Mouse (Mus musculus) kidney, embryonic 14.5 days (tissue): ENCODE measurements at regions not wholly inside any gene's neighbourhood (a gene's known extent, or its start where the extent isn't known, plus 50 kb on each side); places are given as distances from the start of the nearest gene placed in this dataset.

Source experiments
- ATAC-seq: fragments of 200-750 bp; cut with Nextera tagmentation; 2 replicates; pipeline ENCODE4 v1.8.0; 2017; ENCODE audit warnings: moderate number of reproducible peaks, mild to moderate bottlenecking, moderate TSS enrichment, moderate library complexity; ENCODE audit not compliant: low FRiP score, low TSS enrichment
- H3K27ac ChIP-seq: fragments of 300-500 bp; sonication (generic); 2 replicates; pipeline ENCODE4 v1.5.1; 2014; ENCODE audit warnings: low read depth, mild to moderate bottlenecking, low read length, moderate library complexity, mixed read lengths
- H3K27me3 ChIP-seq: fragments of 300-500 bp; sonication (generic); 2 replicates; pipeline ENCODE4 v1.6.1; 2014; ENCODE audit warnings: mild to moderate bottlenecking, low read length; ENCODE audit not compliant: control insufficient read depth, insufficient read depth
- H3K36me3 ChIP-seq: fragments of 300-500 bp; sonication (generic); 2 replicates; pipeline ENCODE4 v1.6.1; 2014; ENCODE audit warnings: low read length, mixed read lengths; ENCODE audit not compliant: control insufficient read depth, insufficient read depth
- H3K4me1 ChIP-seq: fragments of 300-500 bp; sonication (generic); 2 replicates; pipeline ENCODE4 v1.6.1; 2014; ENCODE audit warnings: low read length, mixed read lengths; ENCODE audit not compliant: control insufficient read depth, insufficient read depth
- H3K4me2 ChIP-seq: fragments of 300-500 bp; sonication (generic); replicated peaks from 2 replicates; pipeline ENCODE4 v1.6.1; 2014; ENCODE audit warnings: low read depth, mild to moderate bottlenecking, low read length
- H3K4me3 ChIP-seq: fragments of 300-500 bp; sonication (generic); 2 replicates; pipeline ENCODE4 v1.5.1; 2014; ENCODE audit warnings: mild to moderate bottlenecking, low read length
- H3K9ac ChIP-seq: fragments of 300-500 bp; sonication (generic); 2 replicates; pipeline ENCODE4 v1.6.1; 2014; ENCODE audit warnings: low read depth, mild to moderate bottlenecking, low read length, moderate library complexity
- H3K9me3 ChIP-seq: fragments of 300-500 bp; sonication (generic); 2 replicates; pipeline ENCODE4 v1.6.1; 2016; ENCODE audit warnings: low read length; ENCODE audit not compliant: control insufficient read depth
- WGBS: fragments of 180-500 bp; shearing (Covaris S2); extraction: QIAGEN DNeasy Blood & Tissue Kit; methylation state at CpG from one replicate; pipeline ENCODE4 v1.1.7; 2014; 5-methylcytosine and 5-hydroxymethylcytosine counted together

DNA sequence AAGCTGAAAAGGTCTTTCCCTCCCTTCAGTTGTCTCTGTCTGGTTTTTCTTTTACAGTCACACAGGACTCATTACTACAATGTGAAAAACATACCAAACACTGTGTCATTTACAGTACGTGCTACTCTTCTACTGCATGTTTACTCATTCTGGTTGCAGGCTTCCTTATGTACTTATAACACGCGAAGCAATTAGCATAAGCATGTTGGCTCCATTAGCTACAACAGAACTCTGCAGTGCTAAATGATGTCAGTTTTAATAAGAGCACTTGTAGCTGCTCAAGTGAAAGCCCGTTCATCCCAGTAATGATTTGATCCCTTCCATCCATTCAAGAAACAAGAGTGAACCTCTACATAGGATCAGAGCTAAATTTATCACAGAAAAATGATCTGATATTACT is 199.2 kb downstream of the S1pr1 start:
- no peaks in the 10 kb centered on the region for H3K27me3 ChIP-seq
- H3K4me3 ChIP-seq, result no peak overlapping the region
- H3K27ac ChIP-seq, result no peak overlapping the region
- no peaks in the 10 kb centered on the region for H3K4me1 ChIP-seq
- H3K36me3 ChIP-seq, result no peaks in the 10 kb centered on the region
- H3K4me2 ChIP-seq, result no peak overlapping the region
- no peak for ATAC-seq
- H3K9ac ChIP-seq, result no peak overlapping the region
- WGBS, result 88% methylated on average over 4 of the region's 4 CpGs
- H3K9me3 ChIP-seq, result no peaks in the 10 kb centered on the region

DNA sequence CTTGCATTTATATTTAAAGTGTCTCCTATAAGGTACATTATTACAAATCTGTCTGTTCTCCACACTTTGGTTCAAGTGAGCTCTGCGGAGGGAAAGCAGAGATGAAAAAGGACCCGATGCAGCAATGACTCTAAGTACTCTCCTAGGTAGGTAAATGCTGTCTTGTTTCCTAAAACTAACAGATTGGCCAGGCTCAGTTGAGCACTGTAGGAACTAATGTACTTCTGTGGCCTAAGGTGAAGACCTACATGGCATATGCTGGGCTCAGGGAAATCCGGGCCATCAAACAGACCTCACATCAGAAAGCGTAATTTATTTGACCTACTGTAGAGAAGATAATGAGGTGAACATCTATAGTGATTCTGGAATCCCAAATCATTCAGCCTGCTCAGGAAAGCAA is 205.2 kb downstream of the S1pr1 start:
- no peaks in the 10 kb centered on the region for H3K27me3 ChIP-seq
- no peak overlapping the region for H3K27ac ChIP-seq
- no peak overlapping the region for H3K9ac ChIP-seq
- no peaks in the 10 kb centered on the region for H3K9me3 ChIP-seq
- no peaks in the 10 kb centered on the region for H3K36me3 ChIP-seq
- no peak overlapping the region for H3K4me2 ChIP-seq
- H3K4me1 ChIP-seq, result no peaks in the 10 kb centered on the region
- no peak for ATAC-seq
- WGBS, result 90% methylated on average over 4 of the region's 4 CpGs
- no peak overlapping the region for H3K4me3 ChIP-seq

DNA sequence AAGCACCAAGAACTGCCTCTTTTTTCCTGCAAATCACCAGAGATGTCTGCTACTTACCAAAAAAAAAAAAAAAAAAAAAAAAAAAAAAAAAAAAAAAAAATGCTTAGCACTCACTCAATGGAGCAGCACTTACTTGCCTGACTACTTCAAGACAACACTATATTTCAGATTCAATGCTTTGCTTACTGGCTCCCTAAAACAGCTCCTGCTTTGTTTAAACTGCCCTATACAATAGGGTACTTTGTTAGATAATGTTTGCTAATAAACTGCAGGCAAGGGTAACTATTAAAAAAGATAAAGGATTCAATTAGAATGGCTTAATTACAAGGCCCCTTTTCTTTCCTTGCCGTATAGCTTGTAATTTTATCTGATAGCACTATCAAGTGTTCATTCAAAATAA is 217.5 kb downstream of the S1pr1 start:
- H3K4me1 ChIP-seq, result no peaks in the 10 kb centered on the region
- no peak overlapping the region for H3K4me3 ChIP-seq
- WGBS, result 74% methylated on average over 1 of the region's 1 CpGs
- H3K4me2 ChIP-seq, result no peak overlapping the region
- H3K9me3 ChIP-seq, result no peaks in the 10 kb centered on the region
- H3K27me3 ChIP-seq, result no peaks in the 10 kb centered on the region
- H3K9ac ChIP-seq, result no peak overlapping the region
- H3K27ac ChIP-seq, result no peak overlapping the region
- no peaks in the 10 kb centered on the region for H3K36me3 ChIP-seq
- ATAC-seq, result no peak

DNA sequence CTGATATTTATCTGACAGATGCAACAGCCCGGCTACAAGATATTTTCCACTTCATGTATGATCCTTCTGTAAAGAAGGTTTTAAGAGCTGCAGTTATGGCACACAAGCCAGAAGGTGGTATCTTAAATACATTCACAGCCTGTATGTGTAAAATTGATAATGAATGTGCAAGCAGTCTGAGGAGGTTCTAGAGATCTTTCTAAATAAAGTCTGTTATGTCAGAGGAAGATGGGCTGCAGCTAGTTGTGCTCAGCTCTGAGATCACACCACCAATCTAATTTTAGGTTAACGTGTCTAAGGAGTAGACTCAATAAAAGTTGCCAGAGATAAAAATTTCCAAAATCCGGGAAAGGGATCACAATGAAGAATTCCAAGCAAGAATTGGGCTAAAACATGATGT is 218.8 kb downstream of the S1pr1 start:
- no peak overlapping the region for H3K27ac ChIP-seq
- 83% methylated on average over 3 of the region's 3 CpGs for WGBS
- H3K9me3 ChIP-seq, result no peaks in the 10 kb centered on the region
- no peaks in the 10 kb centered on the region for H3K4me1 ChIP-seq
- H3K27me3 ChIP-seq, result no peaks in the 10 kb centered on the region
- H3K36me3 ChIP-seq, result no peaks in the 10 kb centered on the region
- H3K4me3 ChIP-seq, result no peak overlapping the region
- ATAC-seq, result no peak
- H3K9ac ChIP-seq, result no peak overlapping the region
- no peak overlapping the region for H3K4me2 ChIP-seq

DNA sequence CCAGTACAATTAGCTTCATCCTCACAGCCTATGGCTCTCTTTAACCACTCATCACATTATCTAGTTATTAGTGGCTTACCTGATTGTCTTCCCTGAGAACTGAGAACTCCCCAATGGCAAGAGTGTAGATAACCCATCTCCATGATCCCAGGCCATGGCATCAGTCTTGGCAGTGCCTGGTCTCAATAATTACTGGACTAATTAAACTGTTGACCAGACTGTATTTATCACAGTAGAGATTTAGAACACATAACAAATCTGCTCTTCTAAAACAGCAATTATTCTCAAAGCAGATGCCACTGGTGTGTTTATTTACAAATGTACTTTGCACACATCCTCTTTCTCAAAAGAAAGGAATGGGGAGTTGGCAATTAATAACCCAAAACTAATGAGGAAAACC is 219.2 kb downstream of the S1pr1 start:
- Histone ChIP-seq H3K27ac (no peak overlapping the region), H3K36me3 (no peaks in the 10 kb centered on the region), H3K4me1 (no peaks in the 10 kb centered on the region), H3K27me3 (no peaks in the 10 kb centered on the region), H3K9ac (no peak overlapping the region), H3K9me3 (no peaks in the 10 kb centered on the region), H3K4me2 (no peak overlapping the region), H3K4me3 (no peak overlapping the region)
- ATAC-seq, result no peak

DNA sequence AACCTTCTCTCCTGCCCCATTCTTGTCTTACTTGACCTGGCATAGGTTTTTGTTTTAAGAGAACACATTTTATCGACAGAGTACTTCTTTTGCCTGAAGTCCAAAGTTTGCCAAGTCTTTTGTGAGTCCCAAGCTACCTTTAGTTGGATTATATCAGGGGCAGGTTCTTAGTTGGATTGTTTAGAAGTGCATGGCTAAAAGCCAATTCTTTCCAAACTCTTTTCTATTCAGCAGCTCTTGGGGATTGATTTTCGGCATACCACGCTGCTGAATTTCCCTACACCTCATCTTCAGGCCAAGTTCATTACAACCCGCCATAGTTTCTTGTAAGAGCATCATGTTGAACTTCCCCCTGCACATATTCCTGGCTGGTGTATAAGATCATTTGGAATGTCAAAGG is 245.9 kb downstream of the S1pr1 start:
- no peak overlapping the region for H3K9ac ChIP-seq
- no peaks in the 10 kb centered on the region for H3K9me3 ChIP-seq
- H3K4me3 ChIP-seq, result no peak overlapping the region
- no peak overlapping the region for H3K27ac ChIP-seq
- no peaks in the 10 kb centered on the region for H3K36me3 ChIP-seq
- H3K4me2 ChIP-seq, result no peak overlapping the region
- H3K27me3 ChIP-seq, result no peaks in the 10 kb centered on the region
- H3K4me1 ChIP-seq, result no peaks in the 10 kb centered on the region
- 70% methylated on average over 4 of the region's 4 CpGs for WGBS
- no peak for ATAC-seq

DNA sequence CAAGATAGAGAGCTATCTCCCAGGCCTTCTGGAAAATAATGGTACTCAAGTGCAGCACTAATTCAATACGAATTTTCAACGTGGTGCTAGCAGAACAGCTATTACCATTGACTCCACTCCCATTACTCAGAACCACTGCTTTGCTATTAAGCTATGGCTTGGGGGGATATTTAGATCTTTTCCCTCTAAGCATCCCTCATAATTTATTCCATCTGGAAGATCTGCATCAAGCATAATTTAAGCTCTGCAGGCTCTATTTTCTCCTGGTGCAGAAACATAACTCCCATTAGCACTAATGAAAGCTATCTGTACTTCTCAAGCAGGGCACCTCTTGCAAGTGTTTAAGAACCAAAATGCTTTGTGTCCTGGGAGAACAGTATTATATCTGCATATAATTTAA is 247.0 kb downstream of the S1pr1 start:
- Histone ChIP-seq H3K36me3 (no peaks in the 10 kb centered on the region), H3K4me2 (no peak overlapping the region), H3K27ac (no peak overlapping the region), H3K4me1 (no peaks in the 10 kb centered on the region), H3K4me3 (no peak overlapping the region), H3K9ac (no peak overlapping the region), H3K27me3 (no peaks in the 10 kb centered on the region), H3K9me3 (no peaks in the 10 kb centered on the region)
- ATAC-seq, result no peak
- WGBS, result 68% methylated on average over 2 of the region's 2 CpGs

DNA sequence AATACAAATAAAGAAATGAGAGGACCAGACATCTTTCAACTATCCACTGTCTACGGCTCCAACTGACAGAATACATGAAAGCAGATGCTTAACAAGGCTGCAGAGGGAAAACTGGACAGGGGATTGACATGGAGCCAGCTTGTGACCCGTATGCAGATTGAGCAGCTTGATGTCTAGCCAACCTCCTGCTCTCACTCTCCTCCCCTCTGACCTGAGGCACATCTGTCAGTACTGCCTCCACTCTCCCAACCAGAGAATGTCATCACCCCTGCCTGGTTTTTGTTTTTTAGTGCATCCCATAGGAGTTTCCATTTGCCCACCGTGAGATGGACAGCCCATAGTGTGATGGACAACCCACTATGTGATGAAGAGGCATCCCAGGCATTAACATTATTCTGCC is 252.2 kb downstream of the S1pr1 start:
- H3K9me3 ChIP-seq, result no peaks in the 10 kb centered on the region
- no peaks in the 10 kb centered on the region for H3K4me1 ChIP-seq
- H3K4me2 ChIP-seq, result no peak overlapping the region
- no peak overlapping the region for H3K9ac ChIP-seq
- no peak overlapping the region for H3K4me3 ChIP-seq
- no peaks in the 10 kb centered on the region for H3K36me3 ChIP-seq
- H3K27me3 ChIP-seq, result no peaks in the 10 kb centered on the region
- no peak for ATAC-seq
- WGBS, result 78% methylated on average over 3 of the region's 3 CpGs
- H3K27ac ChIP-seq, result no peak overlapping the region
